Mouse (Mus musculus) testis, adult 2 months (tissue): ENCODE results near the gene Fam131c.

Experiments used
- CTCF ChIP-seq: fragments of 200-500 bp; IDR thresholded peaks from 2 replicates; pipeline ENCODE4 v1.5.1; 2012; ENCODE audit warnings: low read depth, mild to moderate bottlenecking, inconsistent platforms, low read length, moderate library complexity; ENCODE audit not compliant: control insufficient read depth, insufficient read depth, insufficient replicate concordance
- POLR2A ChIP-seq: fragments of 200-500 bp; IDR thresholded peaks from 2 replicates; pipeline ENCODE4 v1.6.1; 2012; ENCODE audit warnings: low read depth, mild to moderate bottlenecking, inconsistent platforms, low read length, moderate library complexity; ENCODE audit not compliant: control insufficient read depth

GRCm38 (mm10) chr4:141365126-141365525 is 2.9 kb upstream of the Fam131c start:
- TF ChIP-seq POLR2A (no peak), CTCF (no peak)
